8 mouse cellular contexts compared by ENCODE assay signal in genomic region chr2:178264389-178264788, GRCm38 (mm10).
A peak's percentile ranks its signal among the peaks of the same experiment; 100 is the strongest.
DNase-seq lines count a peak whose midpoint lies in the region; ATAC-seq and TF ChIP-seq lines count a peak whose summit lies in the region.

No protein-coding gene starts in this region.

- no peaks in the 10 kb centered on the region for H3K9me3 ChIP-seq in hindbrain, embryonic 12.5 days (replicated peaks)
- no peaks in the 10 kb centered on the region for H3K9me3 ChIP-seq in lung, embryonic 14.5 days (ENCODE audit: low read depth, low read length)

- H3K9ac ChIP-seq in hindbrain, embryonic 12.5 days, result no peak overlapping the region
- no peak overlapping the region for H3K9ac ChIP-seq in lung, embryonic 14.5 days

- H3K36me3 ChIP-seq in hindbrain, embryonic 12.5 days, result no peaks in the 10 kb centered on the region
- no peaks in the 10 kb centered on the region for H3K36me3 ChIP-seq in lung, embryonic 14.5 days (ENCODE audit: insufficient read depth)

- WGBS in hindbrain, embryonic 12.5 days, result 6% methylated on average over 8 of the region's 8 CpGs
- 4% methylated on average over 8 of the region's 8 CpGs for WGBS in lung, embryonic 14.5 days

- peaks cover 3% of the 10 kb centered on the region; the same call in 1 of the 2 replicates for H3K27me3 ChIP-seq in hindbrain, embryonic 12.5 days
- no peaks in the 10 kb centered on the region for H3K27me3 ChIP-seq in lung, embryonic 14.5 days (ENCODE audit: insufficient read depth, low read length)

- H3K4me3 ChIP-seq in hindbrain, embryonic 12.5 days, result no peak overlapping the region
- no peak overlapping the region for H3K4me3 ChIP-seq in lung, embryonic 14.5 days (ENCODE audit: low read depth, low read length)

- ATAC-seq in hindbrain, embryonic 12.5 days (ENCODE audit: low FRiP score), result peak; percentile 71
- peak; percentile 81; the same call in 1 of the 2 replicates for ATAC-seq in lung, embryonic 14.5 days (ENCODE audit: insufficient read depth)

- H3K4me2 ChIP-seq in hindbrain, embryonic 12.5 days (replicated peaks), result no peak overlapping the region
- no peak overlapping the region for H3K4me2 ChIP-seq in lung, embryonic 14.5 days

- peaks cover 14% of the 10 kb centered on the region for H3K4me1 ChIP-seq in hindbrain, embryonic 12.5 days
- H3K4me1 ChIP-seq in lung, embryonic 14.5 days (ENCODE audit: insufficient read depth), result no peaks in the 10 kb centered on the region

- H3K27ac ChIP-seq in hindbrain, embryonic 12.5 days, result no peak overlapping the region
- H3K27ac ChIP-seq in lung, embryonic 14.5 days (ENCODE audit: low read depth), result no peak overlapping the region

- DNase-seq in ZHBTc4 (ENCODE audit: low read depth, low spot score), result peak; percentile 82
- DNase-seq in cerebellum, postnatal 10 days, result peak; percentile 96 to 98
- peak; percentile 91 to 92 for DNase-seq in frontal cortex, postnatal 25 days (ENCODE audit: low spot score in 2 of 2)
- DNase-seq in layer of hippocampus, adult 9-10 months (ENCODE audit: low spot score), result peak; percentile 84
- DNase-seq in lung, embryonic 14.5 days, result peak; percentile 87
- peak; percentile 40 for DNase-seq in retina, adult 2 months (ENCODE audit: low read depth, low spot score)
- peak; percentile 74 for DNase-seq in urinary bladder, postnatal 14 days (ENCODE audit: low spot score)

- peak; percentile 88 for TF ChIP-seq CTCF in lung, embryonic 14.5 days (IDR thresholded peaks at IDR 0.05; ENCODE audit: low read depth)

Comparison
In these comparisons a context has a peak if more than half of its experiments do, and no peak if none do; other contexts are left out.
1. DNase-seq: peak in every context shown above with its lines; median percentile 97 in cerebellum, postnatal 10 days; 92 in frontal cortex, postnatal 25 days; 87 in lung, embryonic 14.5 days; 84 in layer of hippocampus, adult 9-10 months; 82 in ZHBTc4; 74 in urinary bladder, postnatal 14 days; 40 in retina, adult 2 months.